Mouse (Mus musculus) embryonic facial prominence, embryonic 14.5 days (tissue): Measurements from ENCODE around the gene Ahdc1. TPM values are rescaled to one million over a fixed set of nuclear protein-coding genes. Genes with fewer than 3 reads are reported as not detected.

ENCODE experiments used
- ATAC-seq: fragments of 200-750 bp; cut with Nextera tagmentation; 2 replicates; pipeline ENCODE4 v1.8.0; 2017; ENCODE audit warnings: low read depth, moderate number of reproducible peaks, moderate TSS enrichment
- DNase-seq: peaks from one replicate; pipeline ENCODE4 v3.0.0-alpha.2; 2015; ENCODE audit warnings: low spot score
- H3K27ac ChIP-seq: fragments of 300-500 bp; sonication (generic); replicated peaks from 2 replicates; pipeline ENCODE4 v1.5.1; 2014; ENCODE audit warnings: low read depth, mild to moderate bottlenecking, low read length, moderate library complexity
- H3K27me3 ChIP-seq: fragments of 300-500 bp; sonication (generic); replicated peaks from 2 replicates; pipeline ENCODE4 v1.6.1; 2014; ENCODE audit warnings: low read length; ENCODE audit not compliant: control insufficient read depth, insufficient read depth
- H3K36me3 ChIP-seq: fragments of 300-500 bp; sonication (generic); 2 replicates; pipeline ENCODE4 v1.6.1; 2014; ENCODE audit warnings: low read length, mixed read lengths; ENCODE audit not compliant: control insufficient read depth, insufficient read depth
- H3K4me1 ChIP-seq: fragments of 300-500 bp; sonication (generic); 2 replicates; pipeline ENCODE4 v1.6.1; 2014; ENCODE audit warnings: antibody characterized with exemption, low read length; ENCODE audit not compliant: control insufficient read depth, insufficient read depth
- H3K4me2 ChIP-seq: fragments of 300-500 bp; sonication (generic); 2 replicates; pipeline ENCODE4 v1.6.1; 2014; ENCODE audit warnings: low read depth, mild to moderate bottlenecking, low read length, moderate library complexity, mixed read lengths
- H3K4me3 ChIP-seq: fragments of 300-500 bp; sonication (generic); 2 replicates; pipeline ENCODE4 v1.5.1; 2014; ENCODE audit warnings: low read depth, mild to moderate bottlenecking, low read length
- H3K9ac ChIP-seq: fragments of 300-500 bp; sonication (generic); 2 replicates; pipeline ENCODE4 v1.6.1; 2014; ENCODE audit warnings: low read depth, mild to moderate bottlenecking, low read length, moderate library complexity, mixed read lengths
- H3K9me3 ChIP-seq: fragments of 300-500 bp; sonication (generic); 2 replicates; pipeline ENCODE4 v1.6.1; 2016; ENCODE audit warnings: low read length; ENCODE audit not compliant: control insufficient read depth
- WGBS: fragments of 180-500 bp; shearing (Covaris S2); extraction: QIAGEN DNeasy Blood & Tissue Kit; methylation state at CpG from one replicate; pipeline ENCODE4 v1.1.7; 2014; 5-methylcytosine and 5-hydroxymethylcytosine counted together
- polyA plus RNA-seq: library from polyadenylated mRNA; unstranded; fragments of >200 nt; fragmentation: Nextera tagmentation; extraction: Ambion mirVana; gene quantifications from 2 replicates; pipeline ENCODE4 v1.2.1, GENCODE M21; 2014

The Ahdc1 gene
- polyA plus RNA-seq, 1 experiment from 2014 or later = 11.7 TPM

DNA sequence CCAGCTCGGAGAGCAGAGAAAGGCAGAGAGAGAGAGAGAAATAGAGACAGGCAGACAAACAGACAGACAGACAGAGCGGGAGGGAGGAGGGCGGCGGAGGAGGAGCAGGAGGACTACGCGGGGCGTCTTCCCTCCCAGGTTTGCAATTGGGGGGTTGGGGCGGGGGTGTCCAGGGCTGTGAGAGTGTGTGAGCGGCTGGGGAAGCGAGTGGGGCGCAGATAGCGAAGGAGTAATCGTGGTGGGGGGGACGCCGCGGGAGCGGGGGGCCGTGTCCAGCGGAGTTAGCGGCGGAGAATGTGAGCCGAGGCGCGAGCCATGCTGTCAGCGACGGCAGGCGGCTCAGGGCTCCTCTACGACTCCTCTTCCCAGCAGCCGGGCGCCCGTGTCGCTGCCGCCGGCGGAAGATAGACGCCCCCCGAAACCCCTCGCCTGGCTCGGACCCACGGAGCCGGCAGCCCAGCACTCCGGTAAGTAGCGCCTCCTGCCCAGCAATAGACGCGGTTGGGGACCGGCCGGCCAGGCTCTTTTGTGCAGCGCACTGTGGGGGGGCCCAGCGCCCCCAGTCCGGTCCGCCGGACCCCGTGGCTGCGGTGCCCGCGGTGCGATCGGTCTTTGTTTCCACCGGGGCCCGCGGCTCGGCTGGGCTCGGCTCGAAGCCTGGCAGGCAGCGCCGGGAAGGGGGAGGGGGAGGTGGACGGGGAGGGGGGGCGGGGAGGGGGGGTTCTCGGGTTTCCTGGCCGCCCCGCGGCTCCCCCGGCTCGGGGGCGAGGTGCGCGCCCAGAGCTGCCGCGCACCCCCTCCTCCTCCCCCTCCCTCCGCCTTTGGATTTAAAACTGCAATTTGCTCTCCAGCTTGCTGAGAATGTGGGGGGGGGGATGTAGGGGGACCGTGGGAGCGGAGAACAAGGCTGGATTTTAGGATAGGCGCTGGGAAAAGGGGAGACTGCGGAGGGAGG, 1.0 kb downstream of the Ahdc1 start:
- Histone ChIP-seq H3K36me3 (no peaks in the 10 kb centered on the region), H3K4me3 (peak overlapping the region; percentile 97), H3K9ac (peak overlapping the region; percentile 99), H3K4me1 (peaks cover 42% of the 10 kb centered on the region), H3K4me2 (peak overlapping the region; percentile 90), H3K27ac (peak overlapping the region; percentile 98), H3K27me3 (peaks cover 9% of the 10 kb centered on the region; the same call in 1 of the 2 replicates), H3K9me3 (no peaks in the 10 kb centered on the region)
- WGBS = under 1% methylated on average over 22 of the region's 84 CpGs
- ATAC-seq = peak; percentile 0; the same call in 1 of the 2 replicates
- DNase-seq = peak; percentile 76

DNA sequence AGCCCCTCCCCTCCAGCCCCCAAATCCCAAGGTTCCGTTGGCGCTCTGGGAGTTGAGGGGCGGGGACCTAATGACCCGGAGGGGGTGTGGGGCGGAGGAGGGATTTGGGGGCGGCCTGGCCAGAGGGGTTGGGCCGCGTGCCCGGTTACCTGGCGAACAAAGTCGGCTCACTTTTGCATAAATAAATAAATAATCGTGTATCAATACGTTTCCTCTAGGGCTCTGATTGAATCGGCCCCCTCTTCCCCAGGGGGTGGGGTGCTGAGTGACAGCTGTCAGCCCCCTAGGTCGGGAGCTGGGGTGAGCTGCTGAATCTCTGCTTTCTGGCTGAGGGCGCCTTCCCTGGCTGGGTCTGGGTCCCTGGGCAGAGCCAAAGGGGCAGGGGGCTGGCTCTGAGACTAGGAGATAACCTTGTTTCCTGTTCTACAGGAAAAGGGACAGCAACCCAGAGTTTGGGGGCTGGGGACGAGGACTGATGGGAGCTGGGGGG, 1.8 kb downstream of the Ahdc1 start:
- no peak for ATAC-seq
- Histone ChIP-seq H3K4me2 (peak overlapping the region; percentile 90), H3K9ac (peak overlapping the region; percentile 99), H3K9me3 (no peaks in the 10 kb centered on the region), H3K36me3 (no peaks in the 10 kb centered on the region), H3K27ac (peak overlapping the region; percentile 98), H3K4me1 (peaks cover 49% of the 10 kb centered on the region), H3K27me3 (peaks cover 9% of the 10 kb centered on the region; the same call in 1 of the 2 replicates), H3K4me3 (peak overlapping the region; percentile 97)
- no peak for DNase-seq
- 0% methylated on average over 16 of the region's 17 CpGs for WGBS

- Histone ChIP-seq H3K36me3 (no peaks in the 10 kb centered on the region), H3K9me3 (no peaks in the 10 kb centered on the region), H3K4me2 (peak overlapping the region; percentile 90), H3K4me1 (peaks cover 55% of the 10 kb centered on the region), H3K4me3 (peak overlapping the region; percentile 97), H3K9ac (peak overlapping the region; percentile 99), H3K27ac (peak overlapping the region; percentile 98), H3K27me3 (peaks cover 9% of the 10 kb centered on the region; the same call in 1 of the 2 replicates)
- WGBS = 7% methylated on average over 7 of the region's 18 CpGs
- ATAC-seq (peak; percentile 34), DNase-seq (peak; percentile 84)
Observed at GRCm38 (mm10) chr4:133013266-133013891, 2.3 kb downstream of the Ahdc1 start.

DNA sequence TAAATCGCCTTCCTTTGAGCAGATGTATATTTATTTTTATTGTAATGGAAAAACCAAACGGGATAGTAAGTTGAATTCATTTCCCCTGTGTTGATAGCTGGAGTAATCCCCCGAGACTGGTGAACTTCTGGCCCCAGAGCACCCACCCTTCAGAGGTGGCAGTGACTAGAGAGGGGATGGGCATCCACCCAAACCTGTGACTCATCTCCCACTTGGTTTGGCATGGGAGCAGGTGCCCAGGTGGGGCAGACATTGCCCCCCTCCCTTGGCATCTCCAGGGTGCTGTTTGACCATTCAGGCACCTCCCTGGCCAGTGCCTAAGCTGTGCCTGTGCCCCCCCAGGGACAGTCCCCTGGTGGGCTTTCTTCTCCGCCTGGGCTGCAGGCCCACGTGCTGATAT, 3.0 kb downstream of the Ahdc1 start:
- H3K36me3 ChIP-seq = no peaks in the 10 kb centered on the region
- WGBS = 10% methylated on average over 5 of the region's 5 CpGs
- H3K4me3 ChIP-seq = peak overlapping the region; percentile 97
- H3K27ac ChIP-seq = peak overlapping the region; percentile 98; the same call in 1 of the 2 replicates
- H3K4me1 ChIP-seq = peaks cover 57% of the 10 kb centered on the region
- H3K4me2 ChIP-seq = peak overlapping the region; percentile 90
- ATAC-seq (no peak), DNase-seq (no peak)
- peak overlapping the region; percentile 99 for H3K9ac ChIP-seq
- peaks cover 9% of the 10 kb centered on the region; the same call in 1 of the 2 replicates for H3K27me3 ChIP-seq
- H3K9me3 ChIP-seq = no peaks in the 10 kb centered on the region

GRCm38 (mm10) chr4:133014896-133015709, 4.0 kb downstream of the Ahdc1 start:
- 0 out of 2 replicates have a peak overlapping the region, but pooled peaks have one; percentile 99 for H3K9ac ChIP-seq
- H3K4me1 ChIP-seq = peaks cover 66% of the 10 kb centered on the region
- WGBS = 25% methylated on average over 7 of the region's 10 CpGs
- H3K9me3 ChIP-seq = no peaks in the 10 kb centered on the region
- peak overlapping the region; percentile 68 for H3K27ac ChIP-seq
- H3K4me2 ChIP-seq = peak overlapping the region; percentile 90
- H3K27me3 ChIP-seq = peaks cover 2% of the 10 kb centered on the region; the same call in 1 of the 2 replicates
- no peaks in the 10 kb centered on the region for H3K36me3 ChIP-seq
- DNase-seq = no peak
- no peak for ATAC-seq
- H3K4me3 ChIP-seq = peak overlapping the region; percentile 97

DNA sequence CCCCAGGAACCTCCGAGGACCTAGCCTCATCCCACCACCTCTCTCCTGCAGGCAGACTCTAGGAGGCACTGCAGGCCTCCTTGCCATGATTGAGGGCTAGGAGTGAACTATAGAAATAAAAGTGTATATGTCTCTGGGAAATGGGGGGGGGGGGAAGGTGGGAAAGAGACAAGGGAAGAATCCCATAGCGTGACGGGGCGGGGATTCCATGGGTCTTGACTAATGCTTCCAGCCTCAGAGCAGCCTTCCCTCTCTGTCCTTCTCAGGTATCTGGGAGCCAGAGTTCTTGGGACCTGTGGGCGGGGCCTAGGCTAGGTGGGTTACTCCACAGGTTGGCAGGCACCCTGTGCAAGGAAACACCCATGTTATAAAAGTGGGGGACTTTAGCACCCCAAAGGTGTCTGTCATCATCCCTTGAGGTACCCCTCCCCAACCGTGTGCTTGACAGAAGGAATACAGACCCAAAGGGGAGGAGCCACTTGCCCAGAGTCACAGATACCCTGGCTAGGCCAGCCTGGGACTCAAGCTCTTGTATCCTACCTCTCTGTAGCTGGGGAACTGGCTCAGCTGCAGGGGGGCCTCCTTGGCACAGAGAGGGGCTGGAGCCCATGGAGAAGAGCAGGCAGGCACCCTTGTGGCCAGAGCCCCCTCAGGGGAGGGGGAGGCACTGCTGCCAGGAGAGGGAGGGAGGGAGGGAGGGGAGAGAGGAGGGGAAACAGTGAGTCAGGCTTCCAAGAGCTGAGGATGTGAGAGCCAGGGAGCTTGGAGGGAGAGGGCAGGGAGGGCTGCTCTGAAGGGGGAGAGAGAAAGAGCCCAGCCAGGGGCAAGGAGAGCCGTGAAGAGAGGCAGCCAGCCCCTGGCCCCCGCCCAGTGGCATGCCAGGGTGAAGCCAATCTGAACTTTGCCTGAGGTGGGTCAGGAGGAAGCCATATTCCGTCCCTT, 4.9 kb downstream of the Ahdc1 start:
- DNase-seq (peak; percentile 73), ATAC-seq (no peak)
- H3K9me3 ChIP-seq = no peaks in the 10 kb centered on the region
- H3K4me2 ChIP-seq = peak overlapping the region; percentile 90
- H3K9ac ChIP-seq = peak overlapping the region; percentile 46
- H3K27ac ChIP-seq = peak overlapping the region; percentile 68
- H3K4me1 ChIP-seq = peaks cover 71% of the 10 kb centered on the region
- no peaks in the 10 kb centered on the region for H3K36me3 ChIP-seq
- H3K27me3 ChIP-seq = no peaks in the 10 kb centered on the region
- H3K4me3 ChIP-seq = 0 out of 2 replicates have a peak overlapping the region, but pooled peaks have one; percentile 97
- WGBS = 33% methylated on average over 6 of the region's 9 CpGs

DNA sequence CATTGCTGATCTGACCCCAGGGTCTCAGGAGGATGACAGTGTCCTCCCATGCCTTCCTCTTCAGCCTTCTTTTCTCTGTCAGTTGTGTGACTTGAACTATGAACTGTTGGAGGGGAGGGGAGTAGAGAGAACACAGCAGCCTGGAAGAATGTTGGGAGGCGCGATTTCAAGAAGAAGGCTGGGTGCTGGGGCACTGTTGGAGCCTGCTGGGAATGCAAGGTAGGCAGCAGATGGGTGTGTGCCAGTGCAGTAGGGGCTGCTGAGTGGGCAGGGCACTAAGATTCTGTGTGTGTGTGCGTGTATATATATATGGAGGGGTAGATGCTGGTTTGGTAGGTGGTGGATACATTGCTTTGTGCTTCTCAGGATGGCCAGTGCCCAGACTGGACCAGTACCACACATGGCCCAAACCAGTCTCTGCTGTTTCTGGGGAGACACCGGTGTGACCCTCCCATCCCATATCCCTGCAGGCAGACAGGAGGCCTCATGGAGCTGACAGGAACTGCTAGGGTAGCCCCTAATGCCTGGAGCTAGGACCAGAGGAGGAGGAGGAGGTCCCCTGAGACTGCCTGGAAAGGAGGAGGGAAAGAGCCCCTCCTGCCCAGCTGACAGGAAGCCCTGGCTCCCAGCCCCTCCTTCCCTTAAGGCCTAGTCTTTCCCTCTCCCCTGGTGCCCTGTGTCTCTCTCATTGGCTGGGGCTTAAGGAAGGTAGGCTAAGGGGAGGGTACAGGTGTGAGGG, 5.8 kb downstream of the Ahdc1 start:
- Histone ChIP-seq H3K4me3 (no peak overlapping the region), H3K36me3 (no peaks in the 10 kb centered on the region), H3K27ac (peak overlapping the region; percentile 68), H3K9me3 (no peaks in the 10 kb centered on the region), H3K4me2 (peak overlapping the region; percentile 90), H3K9ac (peak overlapping the region; percentile 46), H3K4me1 (peaks cover 80% of the 10 kb centered on the region), H3K27me3 (no peaks in the 10 kb centered on the region)
- DNase-seq (no peak), ATAC-seq (no peak)
- 33% methylated on average over 4 of the region's 4 CpGs for WGBS
